Mouse (Mus musculus): Measurements from ENCODE around the gene Mrpl58. TPM values are rescaled to one million over a fixed set of nuclear protein-coding genes. Genes with fewer than 3 reads are reported as not detected.
"Not testable (repeated sequence)": the region's sequence is repeated elsewhere in the genome, so short reads cannot be mapped to it uniquely, and the experiment has no call there.

The Mrpl58 gene
- polyA plus RNA-seq, 1 experiment: 121 TPM

- H3K4me1 ChIP-seq (ENCODE audit: control insufficient read depth, insufficient read depth, low read length): no peaks in the 10 kb centered on the region
- H3K27ac ChIP-seq (ENCODE audit: insufficient read depth, low read length): no peak overlapping the region
- H3K4me3 ChIP-seq (ENCODE audit: insufficient read depth, low read length): no peak overlapping the region
- TF ChIP-seq CTCF (IDR thresholded peaks at IDR 0.05; ENCODE audit: extremely low read depth, insufficient read depth, low read length) (no peak), POLR2A (IDR thresholded peaks at IDR 0.05; ENCODE audit: extremely low read depth, insufficient read depth, low read length) (no peak)
Measured at GRCm38 (mm10) chr11:115450176-115450575, 46.6 kb downstream of the Mrpl58 start.

- no peak overlapping the region for H3K27ac ChIP-seq (ENCODE audit: insufficient read depth, low read length)
Measured at GRCm38 (mm10) chr11:115451781-115452241, 48.3 kb downstream of the Mrpl58 start.

GRCm38 (mm10) chr11:115452281-115452860 lies 48.8 kb downstream of the Mrpl58 start:
- Histone ChIP-seq H3K27ac (ENCODE audit: insufficient read depth, low read length) (no peak overlapping the region), H3K4me3 (ENCODE audit: insufficient read depth, low read length) (no peak overlapping the region), H3K4me1 (ENCODE audit: control insufficient read depth, insufficient read depth, low read length) (no peaks in the 10 kb centered on the region)
- no peak for TF ChIP-seq POLR2A (IDR thresholded peaks at IDR 0.05; ENCODE audit: extremely low read depth, insufficient read depth, low read length)
- no peak for TF ChIP-seq CTCF (IDR thresholded peaks at IDR 0.05; ENCODE audit: extremely low read depth, insufficient read depth, low read length)

More at GRCm38 (mm10) chr11:115451781-115452241, 48.3 kb downstream of the Mrpl58 start:
- Histone ChIP-seq H3K4me1 (ENCODE audit: control insufficient read depth, insufficient read depth, low read length) (no peaks in the 10 kb centered on the region), H3K4me3 (ENCODE audit: insufficient read depth, low read length) (no peak overlapping the region)
- TF ChIP-seq CTCF (IDR thresholded peaks at IDR 0.05; ENCODE audit: extremely low read depth, insufficient read depth, low read length) (no peak), POLR2A (IDR thresholded peaks at IDR 0.05; ENCODE audit: extremely low read depth, insufficient read depth, low read length) (no peak)

GRCm38 (mm10) chr11:115453306-115453705 lies 49.8 kb downstream of the Mrpl58 start:
- no peaks in the 10 kb centered on the region for H3K4me1 ChIP-seq (ENCODE audit: control insufficient read depth, insufficient read depth, low read length)
- H3K27ac ChIP-seq (ENCODE audit: insufficient read depth, low read length): no peak overlapping the region
- no peak overlapping the region for H3K4me3 ChIP-seq (ENCODE audit: insufficient read depth, low read length)
- TF ChIP-seq CTCF (IDR thresholded peaks at IDR 0.05; ENCODE audit: extremely low read depth, insufficient read depth, low read length): no peak
- no peak for TF ChIP-seq POLR2A (IDR thresholded peaks at IDR 0.05; ENCODE audit: extremely low read depth, insufficient read depth, low read length)

GRCm38 (mm10) chr11:115454822-115455221 lies 51.3 kb downstream of the Mrpl58 start:
- H3K27ac ChIP-seq (ENCODE audit: insufficient read depth, low read length); H3K4me1 ChIP-seq (ENCODE audit: control insufficient read depth, insufficient read depth, low read length); H3K4me3 ChIP-seq (ENCODE audit: insufficient read depth, low read length): not testable (repeated sequence)

- Histone ChIP-seq H3K4me3 (ENCODE audit: insufficient read depth, low read length) (no peak overlapping the region), H3K27ac (ENCODE audit: insufficient read depth, low read length) (no peak overlapping the region), H3K4me1 (ENCODE audit: control insufficient read depth, insufficient read depth, low read length) (no peaks in the 10 kb centered on the region)
- TF ChIP-seq CTCF (IDR thresholded peaks at IDR 0.05; ENCODE audit: extremely low read depth, insufficient read depth, low read length): no peak
- TF ChIP-seq POLR2A (IDR thresholded peaks at IDR 0.05; ENCODE audit: extremely low read depth, insufficient read depth, low read length): no peak
Measured at GRCm38 (mm10) chr11:115455619-115456018, 52.1 kb downstream of the Mrpl58 start.

- no peak for TF ChIP-seq POLR2A (IDR thresholded peaks at IDR 0.05; ENCODE audit: extremely low read depth, insufficient read depth, low read length)
- no peak for TF ChIP-seq CTCF (IDR thresholded peaks at IDR 0.05; ENCODE audit: extremely low read depth, insufficient read depth, low read length)
- Histone ChIP-seq H3K27ac (ENCODE audit: insufficient read depth, low read length) (no peak overlapping the region), H3K4me3 (ENCODE audit: insufficient read depth, low read length) (no peak overlapping the region), H3K4me1 (ENCODE audit: control insufficient read depth, insufficient read depth, low read length) (no peaks in the 10 kb centered on the region)
Measured at GRCm38 (mm10) chr11:115456182-115456581, 52.6 kb downstream of the Mrpl58 start.

GRCm38 (mm10) chr11:115457405-115457804 lies 53.9 kb downstream of the Mrpl58 start:
- Histone ChIP-seq H3K4me3 (ENCODE audit: insufficient read depth, low read length) (no peak overlapping the region), H3K27ac (ENCODE audit: insufficient read depth, low read length) (no peak overlapping the region), H3K4me1 (ENCODE audit: control insufficient read depth, insufficient read depth, low read length) (no peaks in the 10 kb centered on the region)
- TF ChIP-seq CTCF (IDR thresholded peaks at IDR 0.05; ENCODE audit: extremely low read depth, insufficient read depth, low read length) (no peak), POLR2A (IDR thresholded peaks at IDR 0.05; ENCODE audit: extremely low read depth, insufficient read depth, low read length) (no peak)

GRCm38 (mm10) chr11:115460976-115461375 lies 57.4 kb downstream of the Mrpl58 start:
- Histone ChIP-seq H3K4me1 (ENCODE audit: control insufficient read depth, insufficient read depth, low read length) (no peaks in the 10 kb centered on the region), H3K4me3 (ENCODE audit: insufficient read depth, low read length) (no peak overlapping the region), H3K27ac (ENCODE audit: insufficient read depth, low read length) (no peak overlapping the region)
- no peak for TF ChIP-seq CTCF (IDR thresholded peaks at IDR 0.05; ENCODE audit: extremely low read depth, insufficient read depth, low read length)

- TF ChIP-seq POLR2A (IDR thresholded peaks at IDR 0.05; ENCODE audit: extremely low read depth, insufficient read depth, low read length) (no peak), CTCF (IDR thresholded peaks at IDR 0.05; ENCODE audit: extremely low read depth, insufficient read depth, low read length) (no peak)
- H3K4me1 ChIP-seq (ENCODE audit: control insufficient read depth, insufficient read depth, low read length): no peaks in the 10 kb centered on the region
- H3K27ac ChIP-seq (ENCODE audit: insufficient read depth, low read length): no peak overlapping the region
- no peak overlapping the region for H3K4me3 ChIP-seq (ENCODE audit: insufficient read depth, low read length)
Measured at GRCm38 (mm10) chr11:115461846-115462242, 58.3 kb downstream of the Mrpl58 start.

Other genes with a start within 250 kb of the Mrpl58 start
- 73.8 and 74.1 TPM in 2 replicates for gene Slc9a3r1, start 240.4 kb upstream of the Mrpl58 start, polyA plus RNA-seq (2012; rRNA removed)
- 9.5 and 10.3 TPM in 2 replicates for gene Tmem104, start 216.3 kb upstream of the Mrpl58 start, polyA plus RNA-seq (2012; rRNA removed)
- gene Nat9, start 215.9 kb upstream of the Mrpl58 start, polyA plus RNA-seq (2012; rRNA removed): 40.9 and 43.2 TPM in 2 replicates
- gene Grin2c, start 136.5 kb upstream of the Mrpl58 start, polyA plus RNA-seq (2012; rRNA removed): 35.8 and 37.4 TPM in 2 replicates
- 32.6 and 33.4 TPM in 2 replicates for gene Fdxr, start 126.7 kb upstream of the Mrpl58 start, polyA plus RNA-seq (2012; rRNA removed)
- 14.0 and 15.3 TPM in 2 replicates for gene Fads6, start 106.1 kb upstream of the Mrpl58 start, polyA plus RNA-seq (2012; rRNA removed)
- 2.2 and 3.4 TPM in 2 replicates for gene Otop2, start 96.6 kb upstream of the Mrpl58 start, polyA plus RNA-seq (2012; rRNA removed)
- gene Ush1g, start 81.7 kb upstream of the Mrpl58 start, polyA plus RNA-seq (2012; rRNA removed): 0.40 and 0.44 TPM in 2 replicates
- 0.06 TPM in 1 of 2 replicates, not detected in the other for gene Otop3, start 69.0 kb upstream of the Mrpl58 start, polyA plus RNA-seq (2012; rRNA removed)
- gene Hid1, start 36.0 kb upstream of the Mrpl58 start, polyA plus RNA-seq (2012; rRNA removed): 102 and 103 TPM in 2 replicates
- 20.6 and 21.5 TPM in 2 replicates for gene Cdr2l, start 21.8 kb upstream of the Mrpl58 start, polyA plus RNA-seq (2012; rRNA removed)
- 720 and 722 TPM in 2 replicates for gene Atp5h, start 16.2 kb downstream of the Mrpl58 start, polyA plus RNA-seq (2012; rRNA removed)
- gene Kctd2, start 16.4 kb downstream of the Mrpl58 start, polyA plus RNA-seq (2012; rRNA removed): 75.0 and 81.1 TPM in 2 replicates
- gene Trim80, start 36.8 kb downstream of the Mrpl58 start, polyA plus RNA-seq (2012; rRNA removed): not detected in 2 replicates
- not detected in 2 replicates for gene Slc16a5, start 58.7 kb downstream of the Mrpl58 start, polyA plus RNA-seq (2012; rRNA removed)
- 8.7 and 11.7 TPM in 2 replicates for gene Armc7, start 71.9 kb downstream of the Mrpl58 start, polyA plus RNA-seq (2012; rRNA removed)
- gene Nt5c, start 88.1 kb downstream of the Mrpl58 start, polyA plus RNA-seq (2012; rRNA removed): 85.5 and 85.8 TPM in 2 replicates
- gene Jpt1, start 110.6 kb downstream of the Mrpl58 start, polyA plus RNA-seq (2012; rRNA removed): 206 and 211 TPM in 2 replicates
- gene Sumo2, start 132.5 kb downstream of the Mrpl58 start, polyA plus RNA-seq (2012; rRNA removed): 329 and 331 TPM in 2 replicates
- gene Nup85, start 160.7 kb downstream of the Mrpl58 start, polyA plus RNA-seq (2012; rRNA removed): 70.6 and 70.8 TPM in 2 replicates
- 46.6 and 50.5 TPM in 2 replicates for gene Mrps7, start 200.2 kb downstream of the Mrpl58 start, polyA plus RNA-seq (2012; rRNA removed)
- gene Gga3, start 200.3 kb downstream of the Mrpl58 start, polyA plus RNA-seq (2012; rRNA removed): 55.4 and 56.5 TPM in 2 replicates
- gene Mif4gd, start 209.2 kb downstream of the Mrpl58 start, polyA plus RNA-seq (2012; rRNA removed): 37.2 and 39.7 TPM in 2 replicates
- 88.3 and 91.8 TPM in 2 replicates for gene Slc25a19, start 224.5 kb downstream of the Mrpl58 start, polyA plus RNA-seq (2012; rRNA removed)